Mouse (Mus musculus) heart, postnatal 14 days (tissue): ENCODE measurements around the gene Kat7. TPM values are rescaled to one million over a fixed set of nuclear protein-coding genes. Genes with fewer than 3 reads are reported as not detected.

ENCODE experiments used
- DNase-seq, 2 experiments: peaks; one replicate each; pipeline ENCODE4 v3.0.0; 2021 to 2022
- intact Hi-C: fragments of 180-260 bp; cut with DNase I; formaldehyde crosslinking; loops from one replicate; pipeline ENCODE4 v1.15.1; 2025
- total RNA-seq, 2 experiments: library from RNA; stranded (reverse); gene quantifications; 2 replicates each; pipeline ENCODE4 v1.2.3; 2021

The Kat7 gene
- total RNA-seq, 2 experiments from 2014 or later: 30.6 to 32.2 TPM

DNA sequence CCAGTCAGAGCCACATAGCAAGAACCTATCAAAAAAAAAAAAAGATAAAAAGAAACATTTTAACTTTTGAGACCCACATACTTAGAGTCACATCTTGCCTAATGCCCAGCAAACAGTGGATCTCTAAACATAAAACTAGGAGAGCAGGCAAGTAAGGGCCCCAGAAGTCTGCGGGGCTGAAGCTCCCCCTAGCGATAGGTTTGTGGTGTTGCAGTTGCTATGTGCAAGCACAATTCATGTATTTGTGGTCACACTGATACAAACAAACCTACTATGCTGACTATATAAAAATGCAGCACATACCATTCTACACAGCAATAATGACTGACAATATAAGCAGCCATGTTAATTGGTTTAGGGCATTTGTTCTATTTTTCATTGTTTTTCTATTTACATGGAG, 11.9 kb downstream of the Kat7 start:
- DNase-seq: peak; percentile 20 to 30
- intact Hi-C loops: no loop called here

DNA sequence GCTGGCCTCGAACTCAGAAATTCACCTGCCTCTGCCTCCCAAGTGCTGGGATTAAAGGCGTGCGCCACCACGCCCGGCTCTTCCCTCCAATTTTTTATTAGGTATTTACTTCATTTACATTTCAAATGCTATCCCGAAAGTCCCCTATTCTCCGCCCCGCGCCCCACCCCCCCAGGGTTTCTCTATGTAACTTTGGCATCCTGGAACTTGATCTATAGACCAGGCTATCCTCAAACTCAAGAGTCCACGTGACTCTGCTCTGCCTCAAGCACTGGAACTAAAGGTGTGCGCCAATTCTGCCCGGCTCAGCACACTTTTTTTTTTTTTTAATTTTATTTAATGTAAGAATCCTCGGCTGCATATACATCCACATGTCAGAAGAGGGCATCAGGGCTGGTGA, 14.3 kb downstream of the Kat7 start:
- intact Hi-C loops: loop anchor here (2.0 kb wide), 1 partner anchor 37 kb away; no protein-coding TSS in a partner anchor
- DNase-seq: no peak

DNA sequence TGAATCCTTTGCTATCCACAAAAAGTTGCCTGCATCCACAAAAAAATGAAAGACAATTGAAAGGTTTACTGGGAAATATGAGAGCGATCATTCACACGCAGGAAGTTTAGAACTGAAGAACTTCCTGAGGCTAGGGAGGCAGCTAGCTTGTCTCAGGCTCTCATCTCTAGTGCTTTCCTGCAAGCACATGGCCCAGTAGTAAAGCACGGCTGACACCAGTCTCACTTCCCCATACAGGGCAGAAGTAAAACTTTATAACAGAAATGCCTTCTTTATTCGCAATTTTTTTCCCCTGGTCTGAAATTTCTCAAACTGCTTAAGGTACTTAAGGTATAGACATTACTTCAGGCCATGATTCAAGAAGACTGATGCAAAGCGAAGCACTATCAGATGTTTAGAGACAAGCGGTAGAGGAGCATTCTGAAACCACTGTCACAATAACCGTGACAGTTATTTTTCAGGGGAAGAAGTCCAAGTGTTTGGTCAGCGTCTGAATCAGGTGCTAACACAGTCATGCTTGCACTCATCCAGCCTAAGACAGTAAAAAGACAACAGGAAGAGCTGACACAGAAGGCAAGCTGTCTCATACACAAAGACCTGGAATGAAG, 16.9 kb downstream of the Kat7 start:
- intact Hi-C loops: no loop called here
- no peak for DNase-seq

DNA sequence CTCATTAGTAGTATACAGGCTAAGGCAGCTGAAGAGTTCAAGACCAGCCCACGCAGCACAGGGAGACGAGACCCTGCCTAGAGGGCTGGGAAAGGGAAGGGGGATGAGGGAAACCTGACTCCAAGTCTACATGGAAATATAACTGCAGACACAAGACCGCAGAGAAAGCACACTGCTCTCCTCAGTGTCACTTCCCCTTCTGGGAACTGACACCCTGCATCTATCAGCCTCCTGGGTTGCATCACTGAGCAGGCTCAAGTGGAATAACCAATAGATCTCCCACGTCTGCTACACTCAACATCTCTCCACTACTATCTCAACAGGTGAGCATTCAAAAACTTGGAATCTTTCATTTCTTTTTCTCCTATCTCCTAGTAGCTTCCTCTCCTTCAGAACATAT, 18.0 kb downstream of the Kat7 start:
- no peak for DNase-seq
- intact Hi-C loops: no loop called here

DNA sequence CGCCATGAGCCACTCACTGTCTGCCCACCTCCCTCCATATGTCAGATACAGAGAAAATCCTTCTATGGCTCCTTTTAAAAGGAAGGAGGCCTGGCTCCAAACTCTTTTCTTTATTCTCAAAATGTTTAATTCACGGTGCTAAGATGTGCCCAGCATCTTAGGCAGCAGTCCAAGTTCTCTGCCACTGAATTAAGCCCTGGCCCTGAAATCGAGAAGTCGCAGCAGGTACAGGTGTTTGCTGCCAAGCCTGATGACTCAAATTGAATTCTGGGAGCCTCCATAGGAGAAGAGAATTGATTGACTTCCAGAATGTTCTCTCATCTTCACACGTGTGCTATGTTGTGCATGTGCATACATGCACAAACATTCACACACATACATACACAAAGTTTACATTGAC, 27.7 kb downstream of the Kat7 start:
- no peak for DNase-seq
- intact Hi-C loops: no loop called here

DNA sequence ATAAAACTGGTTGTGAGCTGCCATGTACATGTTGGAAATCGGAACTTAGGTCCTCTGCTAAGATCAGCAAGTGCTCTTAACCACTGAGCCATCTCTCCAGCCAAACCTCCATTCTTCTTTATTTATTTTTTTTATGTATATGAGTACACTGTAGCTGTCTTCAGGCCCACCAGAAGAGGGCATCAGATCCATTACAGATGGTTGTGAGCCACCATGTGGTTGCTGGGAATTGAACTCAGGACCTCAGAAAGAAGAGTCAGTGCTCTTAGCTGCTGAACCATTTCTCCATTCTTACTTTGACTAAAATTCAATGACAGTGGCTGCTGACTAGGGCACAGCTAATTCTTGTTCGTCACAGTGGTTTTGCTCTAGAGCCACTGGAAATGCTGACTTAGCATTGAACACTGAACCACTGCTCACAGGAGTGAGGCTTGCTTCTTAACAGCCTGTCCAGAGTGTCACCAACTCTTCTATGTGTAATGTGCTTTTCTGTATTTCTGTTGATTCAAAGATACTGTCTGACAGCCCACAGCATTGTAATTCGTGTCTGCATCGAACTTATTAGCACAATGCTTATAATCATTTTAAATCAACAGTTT, 30.9 kb downstream of the Kat7 start:
- intact Hi-C loops: no loop called here

DNA sequence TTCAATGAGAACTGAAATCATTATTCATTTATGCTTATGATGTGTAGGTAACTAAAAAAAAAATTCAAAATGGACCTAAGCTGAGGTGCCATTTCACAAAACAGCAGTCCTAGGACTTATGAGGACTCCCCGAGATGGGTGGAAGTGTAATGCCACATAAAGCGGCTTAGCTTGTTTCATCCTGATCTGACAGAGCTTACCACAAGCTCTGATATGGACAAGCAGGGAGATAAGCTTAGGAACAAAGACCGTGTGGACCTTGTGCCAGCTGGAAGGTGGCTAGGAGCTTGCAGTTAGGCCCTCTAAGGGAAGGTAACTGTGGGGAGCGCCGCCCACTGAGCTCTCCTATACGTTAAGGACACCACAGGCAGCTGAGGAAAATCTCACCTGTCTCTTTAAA, 34.0 kb downstream of the Kat7 start:
- no peak for DNase-seq
- intact Hi-C loops: no loop called here

More for the DNA sequence above, 30.9 kb downstream of the Kat7 start:
- no peak for DNase-seq

DNA sequence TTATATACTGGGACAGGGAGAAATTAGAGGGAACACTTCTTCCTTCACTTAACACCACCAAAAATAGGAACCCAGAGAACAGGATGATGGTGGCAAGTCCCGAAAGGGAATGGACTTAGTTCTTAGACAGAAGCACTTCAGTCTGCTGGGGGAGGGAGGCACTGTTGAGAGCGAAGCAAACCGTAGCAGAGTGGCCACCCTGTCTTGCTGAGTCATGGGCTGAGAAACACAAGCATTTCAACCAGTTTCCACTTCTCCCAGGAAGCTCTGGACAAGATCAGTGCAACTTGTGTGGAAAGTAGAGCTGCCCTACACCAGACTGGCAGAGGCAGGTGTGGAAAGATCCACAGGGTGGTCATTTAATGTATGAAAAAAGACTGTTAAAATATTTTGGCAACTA, 35.4 kb downstream of the Kat7 start:
- intact Hi-C loops: no loop called here
- no peak for DNase-seq

DNA sequence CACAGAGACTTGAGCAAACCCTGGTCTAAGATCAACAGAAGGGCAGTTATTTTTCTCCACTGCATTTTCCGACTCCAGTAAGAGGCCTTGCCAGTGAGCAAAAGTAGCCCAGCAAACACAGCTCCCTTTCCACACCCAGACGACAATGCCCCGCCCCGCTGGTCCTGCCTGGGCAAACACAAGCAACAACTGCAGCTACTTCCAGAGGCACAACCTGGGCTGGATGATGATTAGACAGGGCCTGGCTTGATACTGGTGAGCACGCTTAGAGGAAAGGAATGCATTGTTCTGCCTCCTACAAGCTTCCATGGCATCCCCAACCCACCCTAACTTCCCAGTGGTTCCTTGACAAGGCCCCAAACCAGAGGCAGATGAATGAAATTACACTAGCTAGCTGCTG, 36.4 kb downstream of the Kat7 start:
- no peak for DNase-seq
- intact Hi-C loops: no loop called here

DNA sequence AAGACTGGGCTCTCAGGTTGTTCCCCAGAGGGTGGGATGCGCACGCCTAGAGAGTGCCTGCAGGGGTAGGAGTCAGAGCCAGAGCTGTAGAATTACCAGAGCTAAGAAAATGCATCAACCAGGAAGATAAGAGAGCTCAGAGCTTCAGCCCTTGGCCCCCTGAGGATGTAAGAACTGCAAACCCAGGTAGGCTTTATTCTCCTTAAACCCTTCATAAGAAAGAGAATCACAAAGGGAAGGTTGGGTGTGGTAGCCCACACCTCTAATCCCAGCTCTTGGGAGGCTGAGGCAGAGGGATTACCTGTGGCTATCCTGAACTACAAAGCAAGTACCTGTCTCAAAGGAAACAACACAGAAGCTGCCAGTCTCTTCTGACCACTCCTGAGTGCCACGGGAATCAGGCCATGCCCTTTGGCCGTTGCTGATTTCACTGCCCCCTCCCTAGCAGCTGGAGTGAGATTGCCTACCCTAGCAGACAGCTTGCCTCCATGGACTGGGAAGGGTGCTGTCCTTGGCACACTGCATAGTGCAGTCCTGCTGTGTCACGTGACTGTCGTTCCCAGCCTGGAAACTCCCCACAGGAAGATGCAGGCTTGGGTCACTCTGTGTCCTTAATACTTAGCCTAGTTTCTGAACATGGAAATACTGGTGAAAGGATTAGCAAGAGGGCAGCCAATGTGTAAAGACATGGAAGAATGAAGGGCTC, 43.4 kb downstream of the Kat7 start:
- intact Hi-C loops: no loop called here
- DNase-seq: peak; percentile 46 to 60

DNA sequence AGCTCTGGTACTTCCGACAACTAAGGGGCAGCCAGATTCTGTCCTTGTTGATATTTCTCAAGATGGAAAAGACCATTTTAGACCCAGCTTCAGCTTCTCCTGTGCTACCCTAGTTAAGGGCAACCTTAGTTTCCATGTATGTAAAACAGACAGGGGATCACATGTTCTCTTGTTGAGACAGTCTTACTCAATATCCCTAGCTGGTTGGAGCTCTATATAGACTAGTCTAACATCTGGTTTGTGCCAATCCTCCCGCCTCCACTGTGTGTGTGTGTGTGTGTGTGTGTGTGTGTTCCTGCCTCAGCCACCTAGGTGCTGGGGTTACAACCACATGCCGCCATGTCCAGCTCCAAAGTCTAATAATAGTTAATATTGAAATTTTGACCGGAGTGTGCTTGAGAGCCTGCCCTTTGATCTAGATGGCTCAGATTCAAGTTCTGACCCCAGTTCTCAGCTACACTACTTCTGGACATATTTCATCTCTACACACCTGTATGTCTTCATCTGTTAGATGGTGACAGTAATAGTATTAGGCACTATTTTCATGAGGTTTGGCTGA, 45.5 kb downstream of the Kat7 start:
- intact Hi-C loops: no loop called here
- no peak for DNase-seq

DNA sequence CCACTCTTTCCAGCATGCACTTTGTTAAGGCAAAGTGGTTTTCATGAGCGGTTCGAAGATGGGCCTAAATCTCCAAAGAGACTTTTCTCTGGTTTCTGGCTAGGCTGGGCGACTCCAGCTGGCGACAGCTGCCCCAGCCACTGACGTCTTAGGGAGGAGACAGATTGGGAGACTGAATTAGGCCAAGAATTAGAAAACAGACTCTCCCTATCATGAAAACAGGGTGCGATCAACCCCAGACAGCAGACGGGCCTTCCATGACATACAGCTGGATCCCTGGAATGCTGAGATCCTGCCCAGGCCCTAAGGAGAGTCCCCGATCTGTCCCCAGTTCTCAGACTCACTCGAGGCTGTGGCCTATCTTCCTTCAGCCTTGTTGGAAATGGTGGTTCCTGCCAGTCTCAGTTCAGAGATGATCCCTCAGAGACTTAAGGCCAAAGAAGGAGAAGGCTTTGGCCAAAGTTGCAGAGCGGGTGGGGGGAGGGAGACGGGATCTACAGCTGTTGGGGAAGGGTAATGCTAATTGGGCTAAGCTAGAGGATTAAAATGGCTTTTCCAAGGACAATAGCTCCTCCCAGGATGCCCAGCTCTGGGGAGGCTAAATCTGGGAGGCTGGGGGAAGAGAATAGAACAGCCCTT, 46.1 kb downstream of the Kat7 start:
- intact Hi-C loops: no loop called here

DNA sequence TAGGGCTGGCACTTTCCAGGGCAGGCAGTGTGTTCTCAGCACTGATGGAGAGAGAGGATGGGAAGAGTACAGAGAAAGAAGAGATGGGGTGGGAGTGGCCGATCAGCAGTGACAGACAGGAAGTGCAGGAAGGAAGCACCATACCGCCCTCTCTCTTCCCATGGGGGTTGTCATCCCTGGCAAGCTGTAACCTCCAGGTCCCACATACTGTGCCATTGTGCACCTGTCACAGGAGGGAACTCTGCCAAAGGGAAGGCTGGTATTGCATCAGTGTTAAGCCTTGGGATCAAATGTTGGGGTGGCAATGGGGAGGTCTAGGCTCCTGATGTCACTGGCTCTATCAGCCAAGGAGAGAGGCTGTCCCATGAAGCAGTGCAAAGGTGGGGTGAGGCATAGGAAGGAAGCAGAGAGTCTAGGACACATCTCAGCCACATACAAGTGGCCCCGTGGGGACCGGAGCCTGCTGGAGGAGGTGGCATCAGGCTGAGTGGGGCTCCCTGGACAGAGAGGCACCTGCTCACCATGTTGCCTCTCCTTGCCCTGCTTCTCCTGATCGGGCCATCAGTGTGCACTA, 48.8 kb downstream of the Kat7 start, which contains the start of gene Tac4:
Gene Tac4 (plus strand): TSS at position 352 of the 574 bp plus-strand sequence.
- no peak for DNase-seq
- intact Hi-C loops: no loop called here

More for the DNA sequence above, 46.1 kb downstream of the Kat7 start:
- peak; percentile 73 to 79 for DNase-seq

DNA sequence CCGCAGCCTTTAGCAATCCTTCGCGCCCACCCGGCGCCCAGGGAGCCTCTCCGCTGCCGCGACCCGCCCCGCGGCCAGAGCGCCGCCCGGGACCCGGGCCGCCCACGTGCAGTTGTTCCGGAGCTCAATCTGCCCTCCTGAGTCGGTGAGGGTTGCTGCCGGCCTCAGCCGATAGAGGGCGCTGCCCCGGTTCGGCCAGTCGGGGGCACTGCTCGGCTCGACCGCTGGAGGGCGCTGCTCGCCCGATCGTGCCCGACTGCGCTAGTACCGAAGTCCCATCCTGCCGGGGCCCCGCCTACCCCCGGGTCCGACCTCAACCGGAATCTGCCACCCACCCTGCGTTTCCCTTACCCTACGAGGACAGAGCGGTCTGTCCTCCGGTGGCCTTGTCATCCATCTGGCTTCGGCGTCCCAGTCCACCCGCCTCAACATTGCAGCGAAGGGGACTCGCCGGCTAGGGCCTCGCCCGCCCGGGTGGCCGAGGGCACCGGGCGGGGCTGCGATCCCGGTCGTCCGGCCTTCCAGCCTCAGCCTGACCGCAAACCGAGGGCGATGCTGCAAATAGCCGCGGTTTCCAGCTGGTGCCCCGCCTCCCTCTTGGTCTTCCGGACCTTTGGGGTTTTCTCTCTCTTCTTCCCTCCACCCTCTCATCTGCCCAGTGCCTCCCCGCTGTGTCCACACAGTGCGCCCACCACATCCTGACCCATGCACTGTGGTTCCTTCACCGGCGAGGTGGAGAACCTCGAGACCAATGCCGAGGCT, 50.8 kb downstream of the Kat7 start:
- intact Hi-C loops: loop anchor here (2.0 to 5.0 kb wide), 4 partner anchors 38 to 262 kb away; partner anchors contain the start of gene Pdk2
- peak; percentile 97 to 98 for DNase-seq

DNA sequence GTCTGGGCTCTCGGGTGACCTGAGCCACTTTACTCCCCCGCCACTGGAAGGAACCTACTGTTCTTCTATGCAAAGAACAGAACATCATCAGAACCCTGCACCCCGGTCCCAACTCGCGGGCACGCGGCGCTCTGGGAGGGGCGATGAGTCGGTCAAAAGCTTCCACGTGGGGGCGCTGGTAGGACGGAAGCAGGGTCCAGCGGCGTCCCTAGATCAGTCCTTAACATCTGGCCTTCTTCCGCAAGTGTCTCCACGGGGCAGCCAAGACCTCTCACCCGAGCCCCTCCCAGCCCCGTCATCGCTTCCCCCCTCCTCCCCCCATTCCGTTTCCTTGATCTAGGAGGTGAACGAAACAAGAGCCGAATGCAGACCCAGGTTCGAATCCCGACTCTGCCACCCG, 51.6 kb downstream of the Kat7 start:
- intact Hi-C loops: loop anchor here (2.0 to 5.0 kb wide), 4 partner anchors 38 to 262 kb away; partner anchors contain the start of gene Pdk2
- DNase-seq: peak; percentile 87 to 91

DNA sequence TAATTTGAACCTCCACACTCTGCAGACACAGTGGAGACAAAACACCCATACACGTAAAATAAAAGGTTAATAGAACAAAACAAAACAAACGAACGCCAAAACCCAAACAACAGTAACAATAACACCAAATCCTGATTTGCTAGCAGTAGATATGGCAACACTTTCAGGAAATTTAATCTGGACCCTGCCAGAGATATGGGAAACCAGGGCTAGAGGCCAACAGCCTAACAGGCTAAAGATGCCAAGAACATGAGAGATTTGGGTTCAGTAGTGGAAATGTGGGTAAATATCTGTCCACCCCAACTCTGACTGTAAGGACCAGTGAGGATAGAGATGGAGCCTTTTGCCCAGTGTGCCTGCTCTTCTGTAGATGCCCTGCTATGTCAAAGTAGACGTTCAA, 52.1 kb downstream of the Kat7 start:
- no peak for DNase-seq
- intact Hi-C loops: loop anchor here (2.0 to 5.0 kb wide), 4 partner anchors 39 to 263 kb away; partner anchors contain the start of gene Pdk2

DNA sequence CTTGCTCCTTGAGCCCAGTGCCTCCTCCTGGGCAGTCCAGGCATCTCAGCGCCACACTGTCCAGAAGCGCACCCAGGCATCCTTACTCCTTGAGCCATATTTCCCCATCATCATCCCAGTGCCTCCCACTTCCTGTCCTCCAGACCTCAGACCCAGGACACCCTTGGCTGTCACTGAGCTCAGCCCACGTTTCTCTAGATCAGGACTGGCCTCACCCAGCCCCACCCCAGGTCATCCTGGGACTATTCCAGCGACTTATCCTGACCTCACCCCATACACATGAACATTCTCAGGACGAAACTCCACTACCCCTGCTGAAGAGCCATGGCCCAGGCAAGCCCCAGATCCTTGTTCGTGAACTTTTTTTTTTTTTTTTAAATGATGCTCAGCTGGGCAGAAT, 54.3 kb downstream of the Kat7 start:
- intact Hi-C loops: loop anchor here (5.0 kb wide), 1 partner anchor 213 kb away; the partner anchor contains the start of gene Pdk2
- DNase-seq: no peak

DNA sequence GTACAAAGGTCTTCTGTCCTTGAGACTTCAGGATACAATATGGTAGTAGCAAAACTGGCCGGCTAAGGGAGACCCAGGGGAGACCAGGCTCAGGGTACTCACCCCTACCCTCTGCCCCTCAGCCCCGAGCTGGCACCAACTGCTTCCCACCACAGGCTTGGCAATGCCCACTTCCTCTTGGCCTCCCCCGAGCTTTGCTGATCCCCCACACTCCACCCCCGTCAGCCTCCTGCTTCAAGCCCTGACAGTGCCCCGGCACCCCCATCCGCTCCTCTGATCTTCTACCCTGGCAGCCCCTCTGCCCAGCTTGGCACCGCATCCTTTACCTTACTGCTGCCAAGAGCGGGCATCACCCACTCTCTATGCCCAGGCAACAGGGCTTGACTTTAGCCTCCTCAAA, 55.9 kb downstream of the Kat7 start:
- DNase-seq: no peak
- intact Hi-C loops: no loop called here

DNA sequence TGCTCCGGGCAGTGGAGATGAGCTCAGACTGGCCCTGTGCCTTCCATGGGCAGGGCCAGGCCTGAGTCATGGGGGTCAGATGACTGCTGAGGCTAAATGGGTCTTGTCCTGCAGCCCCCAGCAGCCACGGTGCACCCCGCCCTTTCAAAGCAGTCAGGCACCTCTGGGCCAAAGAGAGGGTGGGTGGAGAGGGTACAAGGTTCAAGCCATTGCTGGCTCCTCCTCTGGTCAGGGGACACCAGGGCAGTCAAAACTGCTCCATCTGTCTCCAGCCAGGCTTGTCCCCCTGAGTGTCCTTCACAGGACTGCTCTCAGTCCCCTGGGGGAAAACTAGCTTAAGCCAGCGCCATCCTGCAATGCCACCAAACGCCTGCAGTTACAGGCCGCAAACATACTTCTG, 57.9 kb downstream of the Kat7 start:
- intact Hi-C loops: no loop called here
- DNase-seq: no peak

DNA sequence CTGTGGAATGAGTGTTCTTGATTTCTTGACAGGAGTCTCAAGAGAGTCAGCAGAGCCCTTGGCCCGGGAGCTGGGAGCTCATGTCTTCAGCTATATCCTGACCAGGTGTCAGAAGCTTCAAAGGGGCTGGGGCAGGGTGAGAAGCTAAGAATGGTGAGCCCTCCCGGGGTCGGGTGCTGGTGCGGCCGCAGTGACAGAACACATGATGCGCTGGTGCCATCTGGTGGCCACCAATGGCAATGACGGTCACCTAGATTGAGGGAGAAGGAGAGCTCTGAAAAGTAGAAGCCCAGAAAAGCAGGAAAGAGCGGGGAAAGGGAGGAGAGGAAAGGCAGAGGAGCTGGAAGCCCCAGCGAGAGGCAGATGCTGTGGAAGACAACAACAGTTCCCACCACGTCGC, 58.8 kb downstream of the Kat7 start:
- DNase-seq: peak; percentile 81 to 87
- intact Hi-C loops: loop anchor here (1.0 kb wide), 1 partner anchor 134 kb away; no protein-coding TSS in a partner anchor
